Mouse (Mus musculus): Measurements from ENCODE around the gene Msantd2. TPM values are rescaled to one million over a fixed set of nuclear protein-coding genes. Genes with fewer than 3 reads are reported as not detected.
A peak's percentile ranks its signal among the peaks of the same experiment; 100 is the strongest.

Msantd2 gene
- polyA plus RNA-seq, 1 experiment from 2014 or later = 24.4 TPM

DNA sequence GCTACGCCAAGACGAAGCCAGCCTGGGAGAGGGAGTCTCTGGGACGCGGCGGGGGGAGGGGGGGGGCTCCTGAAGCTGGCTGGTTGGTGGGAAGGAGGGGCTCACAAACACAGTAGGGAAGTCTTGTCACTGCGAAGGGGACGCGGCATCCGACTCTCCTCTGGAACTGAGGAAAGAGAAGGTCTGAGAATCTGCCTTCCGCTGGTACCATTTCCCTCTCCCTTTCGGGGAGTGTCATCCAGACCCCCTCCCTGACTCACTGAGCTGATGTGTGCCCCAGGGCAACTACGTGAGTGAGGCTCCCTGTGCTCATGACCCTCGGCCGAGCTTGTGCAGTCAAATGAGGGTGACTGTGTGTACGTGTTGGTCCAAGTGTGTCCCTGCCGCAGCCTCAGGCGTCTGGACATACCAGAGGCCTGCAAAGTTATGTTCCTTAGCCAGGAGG, 56.1 kb downstream of the Msantd2 start:
- Histone ChIP-seq H3K4me1 (ENCODE audit: control insufficient read depth, insufficient read depth, low read depth, low read length) (peaks cover 10% of the 10 kb centered on the region), H3K9ac (ENCODE audit: low read depth, low read length) (peak overlapping the region; percentile 45; the same call in 1 of the 2 replicates), H3K4me3 (ENCODE audit: low read length) (peak overlapping the region; percentile 37), H3K36me3 (ENCODE audit: control insufficient read depth, insufficient read depth, low read length) (no peaks in the 10 kb centered on the region), H3K27ac (ENCODE audit: low read depth, low read length) (no peak overlapping the region), H3K9me3 (ENCODE audit: control insufficient read depth, low read length) (no peaks in the 10 kb centered on the region), H3K27me3 (replicated peaks; ENCODE audit: control insufficient read depth, insufficient read depth, low read length) (peaks cover 23% of the 10 kb centered on the region), H3K4me2 (ENCODE audit: low read length) (peak overlapping the region; percentile 71)
- 6% methylated on average over 16 of the region's 17 CpGs for WGBS
- peak; percentile 41 for ATAC-seq

DNA sequence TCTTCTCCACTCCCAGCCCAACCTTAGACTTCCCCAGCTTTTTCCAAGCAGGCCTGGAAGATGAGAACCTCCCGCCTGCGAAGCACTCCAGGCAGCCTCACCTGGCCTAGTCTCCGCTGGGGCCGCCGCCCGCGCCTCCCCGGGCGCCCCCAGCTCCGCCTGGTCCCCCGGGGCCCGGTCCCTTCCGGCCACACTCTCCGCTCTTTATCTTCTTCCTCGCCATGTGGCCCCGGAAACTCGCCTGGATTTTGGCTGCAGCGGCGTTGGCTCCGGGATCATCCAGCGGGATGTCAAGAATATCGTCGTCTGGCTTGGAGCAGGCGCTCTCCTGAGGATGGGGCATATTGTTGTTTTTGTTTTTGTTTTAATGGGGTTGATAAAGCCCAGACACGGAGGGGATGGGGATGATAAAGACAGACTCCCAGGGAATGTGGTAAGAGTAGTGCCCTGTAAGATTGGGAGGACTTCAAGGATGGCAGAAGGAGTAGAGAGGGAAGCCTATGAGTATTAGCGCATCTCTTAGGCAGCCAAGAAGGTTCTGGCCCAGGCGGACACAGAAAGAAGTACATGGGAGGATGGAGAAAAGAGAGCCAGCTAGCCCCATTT, 56.8 kb downstream of the Msantd2 start:
- H3K4me3 ChIP-seq (ENCODE audit: low read length) = peak overlapping the region; percentile 7; the same call in 1 of the 2 replicates
- peaks cover 10% of the 10 kb centered on the region for H3K4me1 ChIP-seq (ENCODE audit: control insufficient read depth, insufficient read depth, low read depth, low read length)
- peaks cover 29% of the 10 kb centered on the region for H3K27me3 ChIP-seq (replicated peaks; ENCODE audit: control insufficient read depth, insufficient read depth, low read length)
- no peak overlapping the region for H3K27ac ChIP-seq (ENCODE audit: low read depth, low read length)
- H3K9me3 ChIP-seq (ENCODE audit: control insufficient read depth, low read length) = no peaks in the 10 kb centered on the region
- ATAC-seq = peak; percentile 7; the same call in 1 of the 2 replicates
- WGBS = 15% methylated on average over 27 of the region's 27 CpGs
- H3K36me3 ChIP-seq (ENCODE audit: control insufficient read depth, insufficient read depth, low read length) = no peaks in the 10 kb centered on the region
- H3K9ac ChIP-seq (ENCODE audit: low read depth, low read length) = no peak overlapping the region
- peak overlapping the region; percentile 11; the same call in 1 of the 2 replicates for H3K4me2 ChIP-seq (ENCODE audit: low read length)

- 78% methylated on average over 1 of the region's 1 CpGs for WGBS
- Histone ChIP-seq H3K4me2 (ENCODE audit: low read length) (no peak overlapping the region), H3K27me3 (replicated peaks; ENCODE audit: control insufficient read depth, insufficient read depth, low read length) (peaks cover 37% of the 10 kb centered on the region)
Observed at GRCm38 (mm10) chr9:37546889-37547288, 57.8 kb downstream of the Msantd2 start.

DNA sequence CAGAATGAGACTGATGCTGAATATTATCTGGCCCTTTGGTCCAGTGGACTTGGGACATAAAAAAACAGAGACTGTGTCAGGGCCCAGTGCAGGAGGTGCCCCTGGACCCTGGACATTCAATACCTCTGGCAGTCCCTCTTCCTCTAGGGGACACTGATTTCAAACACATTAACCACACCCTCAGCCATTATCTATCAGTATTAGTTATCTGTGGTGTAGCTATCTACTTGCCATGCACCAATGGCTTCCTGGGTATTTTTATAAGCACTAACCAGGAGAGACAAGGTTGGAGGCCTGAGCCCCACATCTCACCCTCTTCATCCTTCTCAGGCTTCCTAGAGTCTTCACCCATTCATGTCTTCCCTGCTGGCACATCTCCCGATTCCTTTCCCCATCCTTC, 61.3 kb downstream of the Msantd2 start:
- H3K4me2 ChIP-seq (ENCODE audit: low read length) = no peak overlapping the region
- no peak overlapping the region for H3K27ac ChIP-seq (ENCODE audit: low read depth, low read length)
- H3K4me1 ChIP-seq (ENCODE audit: control insufficient read depth, insufficient read depth, low read depth, low read length) = peaks cover 13% of the 10 kb centered on the region
- ATAC-seq = no peak
- H3K9ac ChIP-seq (ENCODE audit: low read depth, low read length) = no peak overlapping the region
- H3K27me3 ChIP-seq (replicated peaks; ENCODE audit: control insufficient read depth, insufficient read depth, low read length) = peaks cover 39% of the 10 kb centered on the region
- no peaks in the 10 kb centered on the region for H3K9me3 ChIP-seq (ENCODE audit: control insufficient read depth, low read length)
- 76% methylated on average over 1 of the region's 1 CpGs for WGBS
- H3K36me3 ChIP-seq (ENCODE audit: control insufficient read depth, insufficient read depth, low read length) = no peaks in the 10 kb centered on the region
- no peak overlapping the region for H3K4me3 ChIP-seq (ENCODE audit: low read length)

More at GRCm38 (mm10) chr9:37546889-37547288, 57.8 kb downstream of the Msantd2 start:
- Histone ChIP-seq H3K4me1 (ENCODE audit: control insufficient read depth, insufficient read depth, low read depth, low read length) (peaks cover 12% of the 10 kb centered on the region), H3K27ac (ENCODE audit: low read depth, low read length) (no peak overlapping the region), H3K9ac (ENCODE audit: low read depth, low read length) (no peak overlapping the region), H3K9me3 (ENCODE audit: control insufficient read depth, low read length) (no peaks in the 10 kb centered on the region), H3K36me3 (ENCODE audit: control insufficient read depth, insufficient read depth, low read length) (no peaks in the 10 kb centered on the region), H3K4me3 (ENCODE audit: low read length) (no peak overlapping the region)
- no peak for ATAC-seq

GRCm38 (mm10) chr9:37551751-37552531, 62.8 kb downstream of the Msantd2 start:
- Histone ChIP-seq H3K9ac (ENCODE audit: low read depth, low read length) (peak overlapping the region; percentile 52), H3K27me3 (replicated peaks; ENCODE audit: control insufficient read depth, insufficient read depth, low read length) (peaks cover 29% of the 10 kb centered on the region), H3K9me3 (ENCODE audit: control insufficient read depth, low read length) (no peaks in the 10 kb centered on the region), H3K36me3 (ENCODE audit: control insufficient read depth, insufficient read depth, low read length) (no peaks in the 10 kb centered on the region), H3K4me1 (ENCODE audit: control insufficient read depth, insufficient read depth, low read depth, low read length) (peaks cover 11% of the 10 kb centered on the region), H3K27ac (ENCODE audit: low read depth, low read length) (no peak overlapping the region), H3K4me3 (ENCODE audit: low read length) (peak overlapping the region; percentile 47), H3K4me2 (ENCODE audit: low read length) (peak overlapping the region; percentile 91)
- WGBS = 3% methylated on average over 23 of the region's 23 CpGs
- ATAC-seq = no peak

GRCm38 (mm10) chr9:37552536-37553293, 63.6 kb downstream of the Msantd2 start, which contains the start of gene Nrgn:
Nrgn (minus strand) TSS chr9:37552904.
- peak within 1 kb of the TSS; percentile 47 for H3K4me3 ChIP-seq (ENCODE audit: low read length)
- H3K36me3 ChIP-seq (ENCODE audit: control insufficient read depth, insufficient read depth, low read length) = no peaks in the 10 kb centered on the region
- no peaks in the 10 kb centered on the region for H3K9me3 ChIP-seq (ENCODE audit: control insufficient read depth, low read length)
- H3K4me1 ChIP-seq (ENCODE audit: control insufficient read depth, insufficient read depth, low read depth, low read length) = peaks cover 11% of the 10 kb centered on the region
- peaks cover 29% of the 10 kb centered on the region for H3K27me3 ChIP-seq (replicated peaks; ENCODE audit: control insufficient read depth, insufficient read depth, low read length)
- peak within 1 kb of the TSS; percentile 52 for H3K9ac ChIP-seq (ENCODE audit: low read depth, low read length)
- no peak within 1 kb of the TSS for H3K27ac ChIP-seq (ENCODE audit: low read depth, low read length)
- peak within 1 kb of the TSS; percentile 91 for H3K4me2 ChIP-seq (ENCODE audit: low read length)
- 4% methylated on average over 31 of the region's 31 CpGs for WGBS
- peak; percentile 91 for ATAC-seq

DNA sequence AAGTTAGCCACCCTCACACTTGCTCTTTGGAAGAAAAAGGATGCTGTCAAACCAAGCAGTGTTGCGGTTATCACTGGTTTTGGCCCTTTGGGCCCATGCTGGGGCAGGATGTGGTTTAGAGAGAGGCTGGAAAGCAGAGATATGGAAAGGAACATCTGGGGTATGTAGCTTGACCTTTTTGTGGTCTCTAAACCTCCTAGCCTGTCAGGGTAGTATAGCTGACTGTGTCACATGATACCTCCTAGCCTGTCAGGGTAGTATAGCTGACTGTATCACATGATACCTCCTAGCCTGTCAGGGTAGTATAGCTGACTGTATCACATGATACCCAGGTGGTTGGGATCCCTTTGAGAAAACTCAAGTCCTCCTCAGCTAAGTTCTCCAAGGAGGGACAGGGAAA, 65.2 kb downstream of the Msantd2 start:
- no peak overlapping the region for H3K27ac ChIP-seq (ENCODE audit: low read depth, low read length)
- H3K36me3 ChIP-seq (ENCODE audit: control insufficient read depth, insufficient read depth, low read length) = no peaks in the 10 kb centered on the region
- WGBS = 94% methylated on average over 1 of the region's 1 CpGs
- H3K9me3 ChIP-seq (ENCODE audit: control insufficient read depth, low read length) = no peaks in the 10 kb centered on the region
- H3K9ac ChIP-seq (ENCODE audit: low read depth, low read length) = no peak overlapping the region
- no peak for ATAC-seq
- peaks cover 11% of the 10 kb centered on the region for H3K4me1 ChIP-seq (ENCODE audit: control insufficient read depth, insufficient read depth, low read depth, low read length)
- H3K4me3 ChIP-seq (ENCODE audit: low read length) = no peak overlapping the region
- H3K27me3 ChIP-seq (replicated peaks; ENCODE audit: control insufficient read depth, insufficient read depth, low read length) = peaks cover 23% of the 10 kb centered on the region
- no peak overlapping the region for H3K4me2 ChIP-seq (ENCODE audit: low read length)

DNA sequence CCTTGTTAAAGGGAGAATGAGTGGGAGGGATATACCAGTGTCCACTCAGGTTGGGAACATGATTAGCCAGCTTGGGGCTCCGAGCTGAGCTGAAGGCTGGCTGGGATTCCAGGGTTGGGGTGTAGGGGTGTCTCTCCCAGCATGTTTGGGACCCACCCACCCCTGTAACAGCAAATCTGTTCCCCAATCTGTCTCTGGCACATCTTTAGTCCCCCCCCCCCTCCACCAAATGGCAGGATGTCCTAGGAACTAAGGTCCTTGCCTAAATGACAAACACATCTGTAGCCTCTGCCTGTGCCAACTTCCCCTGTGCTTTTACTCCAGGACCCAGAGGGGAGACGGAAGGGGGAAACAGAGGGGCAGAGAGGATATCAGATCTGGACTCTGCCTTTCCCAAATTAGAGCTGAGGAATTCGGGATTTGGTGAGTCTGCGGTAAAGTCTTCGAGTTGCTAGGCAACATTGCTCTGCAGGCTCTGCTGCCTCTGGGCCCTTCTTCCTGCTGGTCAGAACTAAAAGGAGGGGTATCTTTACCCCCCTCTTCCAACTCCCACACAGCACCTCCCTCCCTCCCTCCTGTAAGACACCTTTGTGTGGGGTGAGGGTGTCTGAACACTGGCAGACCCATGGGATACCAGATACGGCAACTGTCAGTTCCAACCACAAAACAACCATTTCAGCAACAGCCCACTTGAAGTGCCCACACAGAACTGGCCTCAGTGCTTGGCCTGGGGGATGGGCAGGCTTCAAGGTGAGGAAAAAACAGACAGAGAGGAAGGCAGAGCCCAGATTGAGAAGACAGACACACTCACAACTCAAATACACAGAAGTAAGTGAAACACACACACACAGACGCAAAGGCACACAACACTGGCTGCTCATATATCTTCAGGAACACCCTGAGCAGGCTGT, 66.0 kb downstream of the Msantd2 start, which contains the start of gene Siae:
TSS of gene Siae (plus strand) at position 861 of the 911 bp plus-strand sequence.
- H3K4me2 ChIP-seq (ENCODE audit: low read length) = no peak within 1 kb of the TSS
- no peaks in the 10 kb centered on the region for H3K9me3 ChIP-seq (ENCODE audit: control insufficient read depth, low read length)
- no peak within 1 kb of the TSS for H3K9ac ChIP-seq (ENCODE audit: low read depth, low read length)
- no peak within 1 kb of the TSS for H3K4me3 ChIP-seq (ENCODE audit: low read length)
- H3K27me3 ChIP-seq (replicated peaks; ENCODE audit: control insufficient read depth, insufficient read depth, low read length) = peaks cover 21% of the 10 kb centered on the region
- H3K4me1 ChIP-seq (ENCODE audit: control insufficient read depth, insufficient read depth, low read depth, low read length) = peaks cover 11% of the 10 kb centered on the region
- WGBS = 28% methylated on average over 7 of the region's 7 CpGs
- H3K36me3 ChIP-seq (ENCODE audit: control insufficient read depth, insufficient read depth, low read length) = no peaks in the 10 kb centered on the region
- peak; percentile 34; the same call in 1 of the 2 replicates for ATAC-seq
- no peak within 1 kb of the TSS for H3K27ac ChIP-seq (ENCODE audit: low read depth, low read length)
